Mouse (Mus musculus): ENCODE data around the gene Gripap1. TPM values are rescaled to one million over a fixed set of nuclear protein-coding genes. Genes with fewer than 3 reads are reported as not detected.
"Not testable (repeated sequence)": the region's sequence is repeated elsewhere in the genome, so short reads cannot be mapped to it uniquely, and the experiment has no call there.

Gripap1 gene
- polyA plus RNA-seq, 1 experiment from 2014 or later = 32.1 TPM

GRCm38 (mm10) chrX:7797327-7797726 is 7.8 kb downstream of the Gripap1 start:
- no peak for DNase-seq (ENCODE audit: low spot score)
- no peak for ATAC-seq (ENCODE audit: low read depth)
- Histone ChIP-seq H3K27me3 (replicated peaks; ENCODE audit: control insufficient read depth, insufficient read depth, low read length) (no peaks in the 10 kb centered on the region), H3K9ac (ENCODE audit: low read depth, low read length) (no peak overlapping the region), H3K9me3 (ENCODE audit: control insufficient read depth, low read length) (no peaks in the 10 kb centered on the region), H3K36me3 (ENCODE audit: control insufficient read depth, insufficient read depth, low read length) (peaks cover 18% of the 10 kb centered on the region; the same call in 1 of the 2 replicates), H3K4me3 (ENCODE audit: low read depth, low read length) (no peak overlapping the region), H3K4me1 (ENCODE audit: control insufficient read depth, insufficient read depth, low read length) (no peaks in the 10 kb centered on the region), H3K4me2 (ENCODE audit: low read depth, low read length) (no peak overlapping the region), H3K27ac (replicated peaks; ENCODE audit: low read depth, low read length) (no peak overlapping the region)
- WGBS = 75% methylated on average over 3 of the region's 3 CpGs

DNA sequence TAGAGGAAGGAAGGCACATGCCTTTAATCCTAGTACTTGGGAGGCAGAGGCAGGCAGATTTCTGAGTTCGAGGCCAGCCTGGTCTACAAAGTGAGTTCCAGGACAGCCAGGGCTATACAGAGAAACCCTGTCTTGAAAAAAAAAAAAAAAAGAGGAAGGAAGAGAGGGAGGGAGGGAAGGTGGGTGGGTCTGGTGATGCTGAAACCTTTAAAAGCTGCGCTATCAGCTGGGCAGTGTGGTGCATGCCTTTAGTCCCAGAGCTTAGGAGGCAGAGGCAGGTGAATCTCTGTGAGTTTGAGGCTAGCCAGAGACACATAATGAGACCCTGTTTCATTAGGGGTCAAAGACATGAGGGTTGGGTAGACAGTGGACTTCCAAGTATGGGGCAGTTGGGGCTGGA is 12.6 kb downstream of the Gripap1 start:
- H3K4me3 ChIP-seq (ENCODE audit: low read depth, low read length); H3K9ac ChIP-seq (ENCODE audit: low read depth, low read length); ATAC-seq (ENCODE audit: low read depth); DNase-seq (ENCODE audit: low spot score); H3K4me2 ChIP-seq (ENCODE audit: low read depth, low read length); H3K9me3 ChIP-seq (ENCODE audit: control insufficient read depth, low read length); H3K27me3 ChIP-seq (replicated peaks; ENCODE audit: control insufficient read depth, insufficient read depth, low read length); H3K4me1 ChIP-seq (ENCODE audit: control insufficient read depth, insufficient read depth, low read length); H3K27ac ChIP-seq (replicated peaks; ENCODE audit: low read depth, low read length): not testable (repeated sequence)
- WGBS = 90% methylated on average over 2 of the region's 2 CpGs
- H3K36me3 ChIP-seq (ENCODE audit: control insufficient read depth, insufficient read depth, low read length) = peaks cover 11% of the 10 kb centered on the region

DNA sequence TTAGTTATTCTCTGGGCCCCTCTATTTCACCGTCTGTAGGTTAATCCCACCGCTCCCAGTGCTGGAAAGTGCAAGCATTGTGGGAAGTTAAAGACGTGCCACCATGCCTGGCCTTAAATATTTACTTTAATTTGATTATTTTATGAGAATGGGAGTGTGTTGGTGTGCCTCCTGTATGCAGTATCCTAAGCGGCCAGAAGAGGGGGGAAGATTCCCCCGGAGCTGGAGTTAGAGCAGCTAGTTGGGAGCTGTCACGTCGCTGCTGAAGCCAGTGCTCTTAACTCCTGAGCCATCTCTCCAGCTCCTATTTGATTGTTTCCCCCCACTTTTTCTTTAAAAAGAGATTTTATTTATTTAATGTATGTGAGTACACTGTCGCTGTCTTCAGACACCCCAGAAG is 25.5 kb downstream of the Gripap1 start:
- WGBS = 61% methylated on average over 8 of the region's 8 CpGs
- DNase-seq (ENCODE audit: low spot score); H3K27me3 ChIP-seq (replicated peaks; ENCODE audit: control insufficient read depth, insufficient read depth, low read length); H3K9ac ChIP-seq (ENCODE audit: low read depth, low read length); ATAC-seq (ENCODE audit: low read depth); H3K4me2 ChIP-seq (ENCODE audit: low read depth, low read length); H3K4me3 ChIP-seq (ENCODE audit: low read depth, low read length); H3K9me3 ChIP-seq (ENCODE audit: control insufficient read depth, low read length); H3K27ac ChIP-seq (replicated peaks; ENCODE audit: low read depth, low read length); H3K4me1 ChIP-seq (ENCODE audit: control insufficient read depth, insufficient read depth, low read length): not testable (repeated sequence)
- H3K36me3 ChIP-seq (ENCODE audit: control insufficient read depth, insufficient read depth, low read length) = peaks cover 31% of the 10 kb centered on the region

DNA sequence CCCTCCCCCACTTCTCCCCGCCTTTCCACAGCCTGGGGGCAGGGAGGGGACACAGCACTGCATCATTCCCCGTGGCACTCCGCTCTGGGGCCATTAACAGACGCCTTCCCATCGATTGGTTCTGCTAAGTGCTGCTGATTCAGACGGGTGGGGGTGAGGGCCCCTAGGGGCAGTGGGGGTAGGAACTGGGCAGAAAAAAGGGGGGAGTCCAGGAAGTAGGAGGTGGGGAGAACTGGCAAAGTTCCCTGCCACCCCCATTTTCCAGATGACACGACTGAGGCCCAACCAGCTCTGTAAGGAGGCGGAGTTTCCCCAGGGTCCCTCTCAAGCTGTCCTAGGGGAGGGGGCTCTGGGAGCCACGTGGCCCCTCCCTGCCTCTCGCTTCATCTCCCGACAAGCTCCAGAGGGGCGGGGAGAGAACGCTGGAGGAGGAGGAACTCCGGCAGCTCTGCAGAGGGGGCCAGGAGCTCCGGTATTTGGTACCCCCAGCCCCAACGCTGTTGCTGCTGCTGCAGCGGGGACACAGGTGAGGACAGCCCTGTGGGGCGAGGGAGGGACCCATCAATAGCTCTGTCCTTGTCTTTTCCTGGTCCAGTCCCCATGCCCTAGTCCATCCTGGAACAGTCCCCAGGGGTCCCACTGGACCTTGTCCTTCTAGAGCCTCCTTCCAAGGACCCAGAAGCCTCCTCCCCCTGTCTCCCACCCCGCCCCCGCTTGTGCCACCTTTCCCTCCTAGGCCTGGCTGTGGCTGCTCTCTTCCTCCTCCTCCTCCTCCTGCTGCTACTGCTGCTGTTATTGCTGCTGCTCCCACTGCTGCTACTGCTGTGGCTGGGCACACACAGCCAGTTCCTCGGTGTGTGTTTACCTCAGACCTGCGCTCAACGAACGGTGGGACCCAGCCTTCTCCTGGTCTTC is 32.6 kb downstream of the Gripap1 start, which contains the start of gene Kcnd1:
Gene Kcnd1, plus strand, starts transcription at position 425 of the 915 bp plus-strand sequence.
- H3K4me1 ChIP-seq (ENCODE audit: control insufficient read depth, insufficient read depth, low read length) = no peaks in the 10 kb centered on the region
- H3K36me3 ChIP-seq (ENCODE audit: control insufficient read depth, insufficient read depth, low read length) = peaks cover 7% of the 10 kb centered on the region
- no peaks in the 10 kb centered on the region for H3K9me3 ChIP-seq (ENCODE audit: control insufficient read depth, low read length)
- peak within 1 kb of the TSS; percentile 42 for H3K4me3 ChIP-seq (ENCODE audit: low read depth, low read length)
- WGBS = 23% methylated on average over 14 of the region's 24 CpGs
- ATAC-seq (ENCODE audit: low read depth) (peak; percentile 77), DNase-seq (ENCODE audit: low spot score) (peak; percentile 70)
- H3K4me2 ChIP-seq (ENCODE audit: low read depth, low read length) = peak within 1 kb of the TSS; percentile 64
- H3K27ac ChIP-seq (replicated peaks; ENCODE audit: low read depth, low read length) = no peak within 1 kb of the TSS
- H3K9ac ChIP-seq (ENCODE audit: low read depth, low read length) = peak within 1 kb of the TSS; percentile 60
- no peaks in the 10 kb centered on the region for H3K27me3 ChIP-seq (replicated peaks; ENCODE audit: control insufficient read depth, insufficient read depth, low read length)

GRCm38 (mm10) chrX:7837146-7837545 is 47.6 kb downstream of the Gripap1 start:
- 79% methylated on average over 1 of the region's 1 CpGs for WGBS
- Histone ChIP-seq H3K36me3 (ENCODE audit: control insufficient read depth, insufficient read depth, low read length) (no peaks in the 10 kb centered on the region), H3K9ac (ENCODE audit: low read depth, low read length) (no peak overlapping the region)

GRCm38 (mm10) chrX:7840842-7841162 is 51.2 kb downstream of the Gripap1 start:
- peak overlapping the region; percentile 55 for H3K27ac ChIP-seq (replicated peaks; ENCODE audit: low read depth, low read length)
- H3K9ac ChIP-seq (ENCODE audit: low read depth, low read length) = no peak overlapping the region
- H3K9me3 ChIP-seq (ENCODE audit: control insufficient read depth, low read length) = no peaks in the 10 kb centered on the region
- no peaks in the 10 kb centered on the region for H3K27me3 ChIP-seq (replicated peaks; ENCODE audit: control insufficient read depth, insufficient read depth, low read length)
- no peak for DNase-seq (ENCODE audit: low spot score)
- ATAC-seq (ENCODE audit: low read depth) = no peak
- peak overlapping the region; percentile 51 for H3K4me2 ChIP-seq (ENCODE audit: low read depth, low read length)
- peak overlapping the region; percentile 67 for H3K4me3 ChIP-seq (ENCODE audit: low read depth, low read length)
- no peaks in the 10 kb centered on the region for H3K4me1 ChIP-seq (ENCODE audit: control insufficient read depth, insufficient read depth, low read length)
- H3K36me3 ChIP-seq (ENCODE audit: control insufficient read depth, insufficient read depth, low read length) = no peaks in the 10 kb centered on the region
- 15% methylated on average over 7 of the region's 7 CpGs for WGBS

More at GRCm38 (mm10) chrX:7837146-7837545, 47.6 kb downstream of the Gripap1 start:
- DNase-seq (ENCODE audit: low spot score) (no peak), ATAC-seq (ENCODE audit: low read depth) (no peak)
- no peaks in the 10 kb centered on the region for H3K9me3 ChIP-seq (ENCODE audit: control insufficient read depth, low read length)
- H3K27ac ChIP-seq (replicated peaks; ENCODE audit: low read depth, low read length) = no peak overlapping the region
- no peak overlapping the region for H3K4me3 ChIP-seq (ENCODE audit: low read depth, low read length)
- H3K4me2 ChIP-seq (ENCODE audit: low read depth, low read length) = no peak overlapping the region
- no peaks in the 10 kb centered on the region for H3K4me1 ChIP-seq (ENCODE audit: control insufficient read depth, insufficient read depth, low read length)
- H3K27me3 ChIP-seq (replicated peaks; ENCODE audit: control insufficient read depth, insufficient read depth, low read length) = no peaks in the 10 kb centered on the region

GRCm38 (mm10) chrX:7841163-7842162 is 51.9 kb downstream of the Gripap1 start, which contains the start of gene Otud5:
Otud5 (plus strand) TSS chrX:7841364.
- Histone ChIP-seq H3K4me2 (ENCODE audit: low read depth, low read length) (peak within 1 kb of the TSS; percentile 62), H3K9ac (ENCODE audit: low read depth, low read length) (peak within 1 kb of the TSS; percentile 83), H3K4me3 (ENCODE audit: low read depth, low read length) (peak within 1 kb of the TSS; percentile 67), H3K36me3 (ENCODE audit: control insufficient read depth, insufficient read depth, low read length) (no peaks in the 10 kb centered on the region), H3K27ac (replicated peaks; ENCODE audit: low read depth, low read length) (peak within 1 kb of the TSS; percentile 92), H3K4me1 (ENCODE audit: control insufficient read depth, insufficient read depth, low read length) (no peaks in the 10 kb centered on the region), H3K27me3 (replicated peaks; ENCODE audit: control insufficient read depth, insufficient read depth, low read length) (no peaks in the 10 kb centered on the region), H3K9me3 (ENCODE audit: control insufficient read depth, low read length) (no peaks in the 10 kb centered on the region)
- 23% methylated on average over 38 of the region's 74 CpGs for WGBS
- DNase-seq (ENCODE audit: low spot score) (peak; percentile 98), ATAC-seq (ENCODE audit: low read depth) (peak; percentile 98)

DNA sequence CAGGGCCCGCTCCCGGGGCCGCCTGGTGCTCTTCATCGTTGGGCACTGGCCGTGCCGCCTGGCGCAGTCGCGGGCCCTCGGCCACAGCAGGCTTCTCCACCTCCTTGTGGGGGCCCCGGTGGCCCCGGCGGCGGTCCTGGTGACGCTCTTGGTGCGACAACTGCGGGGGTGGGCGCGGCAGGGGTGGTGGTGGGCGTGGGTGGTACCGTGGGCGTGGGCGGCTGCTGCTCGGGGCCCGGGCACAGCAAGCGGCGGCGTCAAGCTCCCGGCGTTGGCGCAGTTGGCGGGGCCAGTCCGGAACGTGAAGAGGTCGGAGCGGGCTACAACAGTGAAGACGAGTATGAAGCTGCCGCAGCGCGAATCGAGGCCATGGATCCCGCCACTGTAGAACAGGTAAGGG is 52.8 kb downstream of the Gripap1 start:
- Histone ChIP-seq H3K27me3 (replicated peaks; ENCODE audit: control insufficient read depth, insufficient read depth, low read length) (no peaks in the 10 kb centered on the region), H3K36me3 (ENCODE audit: control insufficient read depth, insufficient read depth, low read length) (no peaks in the 10 kb centered on the region), H3K4me1 (ENCODE audit: control insufficient read depth, insufficient read depth, low read length) (no peaks in the 10 kb centered on the region), H3K9me3 (ENCODE audit: control insufficient read depth, low read length) (no peaks in the 10 kb centered on the region), H3K9ac (ENCODE audit: low read depth, low read length) (peak overlapping the region; percentile 83), H3K4me3 (ENCODE audit: low read depth, low read length) (peak overlapping the region; percentile 67), H3K4me2 (ENCODE audit: low read depth, low read length) (peak overlapping the region; percentile 62), H3K27ac (replicated peaks; ENCODE audit: low read depth, low read length) (peak overlapping the region; percentile 92)
- WGBS = 40% methylated on average over 23 of the region's 42 CpGs
- ATAC-seq (ENCODE audit: low read depth) = no peak
- DNase-seq (ENCODE audit: low spot score) = no peak

Measured in embryonic facial prominence, embryonic 14.5 days (tissue).